Mouse (Mus musculus) limb, embryonic 11.5 days (tissue): ENCODE measurements around the gene Gbp10. TPM values are rescaled to one million over a fixed set of nuclear protein-coding genes. Genes with fewer than 3 reads are reported as not detected.
"Not testable (repeated sequence)": the region's sequence is repeated elsewhere in the genome, so short reads cannot be mapped to it uniquely, and the experiment has no call there.

ENCODE experiments used
- ATAC-seq: fragments of 200-750 bp; cut with Nextera tagmentation; 2 replicates; pipeline ENCODE4 v1.8.0; 2017; ENCODE audit warnings: low read depth; ENCODE audit not compliant: insufficient number of reproducible peaks, low FRiP score, low TSS enrichment
- DNase-seq: peaks from one replicate; pipeline ENCODE4 v3.0.0-alpha.2; 2015; ENCODE audit warnings: low spot score
- H3K27ac ChIP-seq: fragments of 300-500 bp; sonication (generic); replicated peaks from 2 replicates; pipeline ENCODE4 v1.5.1; 2014; ENCODE audit warnings: low read depth, mild to moderate bottlenecking, low read length
- H3K27me3 ChIP-seq: fragments of 300-500 bp; sonication (generic); 2 replicates; pipeline ENCODE4 v1.6.1; 2014; ENCODE audit warnings: mild to moderate bottlenecking, low read length, mixed read lengths; ENCODE audit not compliant: control insufficient read depth, insufficient read depth
- H3K36me3 ChIP-seq: fragments of 300-500 bp; sonication (generic); 2 replicates; pipeline ENCODE4 v1.6.1; 2014; ENCODE audit warnings: mild to moderate bottlenecking, low read length, moderate library complexity, mixed read lengths; ENCODE audit not compliant: control insufficient read depth, insufficient read depth
- H3K4me1 ChIP-seq: fragments of 300-500 bp; sonication (generic); 2 replicates; pipeline ENCODE4 v1.6.1; 2014; ENCODE audit warnings: low read length, mixed read lengths; ENCODE audit not compliant: control insufficient read depth, insufficient read depth
- H3K4me2 ChIP-seq: fragments of 300-500 bp; sonication (generic); 2 replicates; pipeline ENCODE4 v1.6.1; 2014; ENCODE audit warnings: low read depth, mild to moderate bottlenecking, moderate library complexity; ENCODE audit not compliant: severe bottlenecking
- H3K4me3 ChIP-seq: fragments of 300-500 bp; sonication (generic); 2 replicates; pipeline ENCODE4 v1.5.1; 2014; ENCODE audit warnings: low read depth, low read length
- H3K9ac ChIP-seq: fragments of 300-500 bp; sonication (generic); 2 replicates; pipeline ENCODE4 v1.6.1; 2014; ENCODE audit warnings: mild to moderate bottlenecking, low read length
- H3K9me3 ChIP-seq: fragments of 300-500 bp; sonication (generic); 2 replicates; pipeline ENCODE4 v1.6.1; 2016; ENCODE audit warnings: low read length; ENCODE audit not compliant: control insufficient read depth
- WGBS: fragments of 180-500 bp; shearing (Covaris S2); extraction: QIAGEN DNeasy Blood & Tissue Kit; methylation state at CpG from one replicate; pipeline ENCODE4 v1.1.7; 2014; 5-methylcytosine and 5-hydroxymethylcytosine counted together
- polyA plus RNA-seq: library from polyadenylated mRNA; unstranded; fragments of >200 nt; fragmentation: Nextera tagmentation; extraction: Ambion mirVana; gene quantifications from 2 replicates; pipeline ENCODE4 v1.2.1, GENCODE M21; 2014

Gbp10 gene
- polyA plus RNA-seq = not detected in 2 replicates

DNA sequence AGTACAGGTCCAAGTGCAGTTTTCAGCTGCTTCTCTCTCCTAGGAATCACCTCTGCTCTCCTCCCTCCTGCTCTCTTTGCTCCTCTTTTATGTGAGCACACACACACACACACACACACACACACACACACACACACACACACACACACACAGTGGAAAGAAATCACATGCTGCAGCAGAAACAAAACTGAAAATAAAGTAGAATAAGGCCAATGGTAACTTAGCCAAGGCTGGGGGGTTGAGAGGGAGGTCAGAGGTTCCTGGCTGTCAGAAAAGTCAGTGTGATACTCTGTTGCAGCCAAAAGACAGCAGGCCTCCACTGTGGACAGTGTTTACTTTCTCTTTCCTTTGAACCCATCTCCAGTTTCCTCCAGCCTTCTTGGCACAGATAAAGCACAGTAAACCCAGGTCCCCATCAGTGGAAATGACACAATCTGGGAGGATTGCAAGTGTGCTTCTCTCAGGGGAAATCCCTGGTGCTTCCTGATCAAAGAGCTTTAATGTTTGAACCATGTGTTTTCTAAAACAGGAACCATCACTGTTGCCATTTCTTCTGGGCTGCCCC lies at the start of gene Gbp10:
Gbp10 (minus strand) TSS at position 51 of the 565 bp plus-strand sequence.
- not testable (repeated sequence) for H3K4me1 ChIP-seq, H3K27me3 ChIP-seq, H3K36me3 ChIP-seq, H3K9ac ChIP-seq, DNase-seq, H3K4me3 ChIP-seq, H3K4me2 ChIP-seq, H3K9me3 ChIP-seq, H3K27ac ChIP-seq, ATAC-seq

DNA sequence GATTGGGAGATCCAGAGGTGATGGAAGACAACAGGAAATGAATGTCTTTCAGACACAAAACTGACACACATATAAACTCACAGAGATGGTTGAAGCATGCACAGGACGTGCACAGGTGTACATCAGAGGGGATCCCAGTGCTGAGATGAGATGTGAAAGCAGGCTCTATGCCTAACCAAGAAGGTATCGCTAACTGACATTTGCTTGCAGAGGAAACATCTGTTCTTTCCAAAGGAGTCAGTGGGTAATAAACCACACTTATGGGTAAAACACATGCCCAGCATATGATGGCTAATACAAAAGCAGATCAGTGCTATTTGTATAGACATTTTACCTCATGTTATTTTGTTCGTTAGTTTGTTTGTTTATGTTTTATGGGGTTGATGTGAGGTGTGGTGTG lies 21.3 kb upstream of the Gbp10 start:
- H3K9ac ChIP-seq, H3K4me2 ChIP-seq, H3K4me3 ChIP-seq, H3K4me1 ChIP-seq, H3K27ac ChIP-seq, H3K9me3 ChIP-seq, DNase-seq, H3K27me3 ChIP-seq, H3K36me3 ChIP-seq, ATAC-seq: not testable (repeated sequence)
- WGBS = no CpG with 5 or more reads among the region's 3 CpGs

DNA sequence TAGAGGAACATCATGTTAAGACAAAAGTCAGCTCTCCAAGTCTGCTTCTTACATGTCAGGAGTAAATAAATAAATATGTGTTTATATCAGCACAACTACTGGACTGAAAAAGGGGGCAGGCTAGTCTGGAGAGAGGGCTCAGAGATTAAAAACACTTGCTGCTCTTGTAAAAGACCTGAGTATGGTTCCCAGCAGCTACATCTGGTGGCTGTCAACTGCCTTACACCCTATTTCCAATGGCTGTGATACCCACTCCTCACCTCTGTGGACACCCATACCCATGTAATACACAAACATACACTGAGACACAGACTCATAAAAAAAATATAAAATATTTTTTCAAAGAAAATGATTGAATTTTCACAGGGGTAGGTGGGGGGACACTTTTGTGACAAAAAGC lies 13.2 kb upstream of the Gbp10 start:
- ATAC-seq (no peak), DNase-seq (no peak)
- H3K9me3 ChIP-seq = no peaks in the 10 kb centered on the region
- H3K4me1 ChIP-seq = no peaks in the 10 kb centered on the region
- no peak overlapping the region for H3K4me3 ChIP-seq
- no peaks in the 10 kb centered on the region for H3K27me3 ChIP-seq
- H3K9ac ChIP-seq = no peak overlapping the region
- H3K36me3 ChIP-seq = no peaks in the 10 kb centered on the region
- H3K4me2 ChIP-seq = no peak overlapping the region
- no peak overlapping the region for H3K27ac ChIP-seq

DNA sequence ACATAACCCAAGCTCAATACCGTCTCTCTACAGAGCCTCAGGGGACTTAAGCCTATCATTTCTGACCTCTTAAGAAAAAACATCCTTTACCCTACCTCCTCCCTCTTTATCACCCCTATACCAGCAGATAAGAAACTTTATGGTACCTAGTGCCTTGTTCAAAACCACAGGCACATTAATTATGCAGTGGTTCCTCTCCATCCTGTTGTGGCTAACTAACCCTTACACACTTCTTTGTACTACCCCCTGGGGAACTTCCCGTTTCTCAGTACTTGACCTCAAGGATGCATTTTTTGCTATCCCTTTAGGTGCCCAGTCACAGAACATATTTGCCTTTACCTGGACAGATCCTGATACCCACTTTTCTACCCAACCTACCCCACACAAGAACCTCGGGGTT lies 5.4 kb upstream of the Gbp10 start:
- H3K4me3 ChIP-seq, ATAC-seq, DNase-seq, H3K9me3 ChIP-seq, H3K27me3 ChIP-seq, H3K9ac ChIP-seq, H3K27ac ChIP-seq, H3K4me2 ChIP-seq, H3K36me3 ChIP-seq, H3K4me1 ChIP-seq: not testable (repeated sequence)
- WGBS = 87% methylated on average over 3 of the region's 3 CpGs

DNA sequence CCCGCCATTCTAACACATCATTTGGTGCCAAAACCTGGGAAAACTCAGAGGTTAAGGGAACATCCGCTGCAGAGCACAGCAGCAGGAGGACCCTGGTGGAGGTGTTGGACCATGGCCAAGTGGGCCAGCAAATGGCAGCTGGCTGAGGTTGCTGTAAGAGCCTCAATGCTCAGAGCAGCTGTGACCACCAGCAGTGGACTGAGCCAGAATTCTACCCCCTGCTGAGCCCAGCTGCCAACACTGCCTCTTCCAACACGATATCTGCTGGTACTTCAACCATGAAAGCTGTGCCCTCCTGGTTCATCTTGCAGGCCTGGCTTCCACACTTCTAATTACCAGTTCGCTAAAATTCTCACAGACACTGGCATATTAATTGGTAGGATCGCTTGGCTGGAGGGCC lies 1.6 kb upstream of the Gbp10 start:
- not testable (repeated sequence) for H3K4me1 ChIP-seq, ATAC-seq, H3K36me3 ChIP-seq, H3K9ac ChIP-seq, H3K4me2 ChIP-seq, H3K27ac ChIP-seq, DNase-seq, H3K9me3 ChIP-seq, H3K4me3 ChIP-seq, H3K27me3 ChIP-seq
- 86% methylated on average over 5 of the region's 5 CpGs for WGBS

DNA sequence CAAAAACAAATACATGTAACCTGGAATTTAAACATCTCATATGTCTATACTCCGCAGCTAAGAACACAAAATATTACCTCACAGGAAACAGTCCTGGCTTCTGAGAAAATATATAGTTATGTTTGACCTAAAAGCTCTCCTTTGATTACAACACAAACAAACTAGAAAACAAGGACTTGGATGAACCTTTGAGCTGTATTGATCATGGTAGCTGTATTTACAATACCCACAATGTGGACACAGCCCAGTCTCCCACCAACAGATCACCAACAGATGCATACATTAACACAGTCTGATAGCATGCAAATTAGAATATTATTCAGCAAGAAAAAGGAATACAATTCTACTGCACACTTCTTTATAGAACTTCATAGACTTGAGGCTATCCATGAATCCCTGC lies 931 bp downstream of the Gbp10 start:
- WGBS = 89% methylated on average over 1 of the region's 1 CpGs
- not testable (repeated sequence) for DNase-seq, H3K27ac ChIP-seq, H3K4me1 ChIP-seq, H3K36me3 ChIP-seq, H3K4me2 ChIP-seq, H3K9me3 ChIP-seq, H3K4me3 ChIP-seq, H3K9ac ChIP-seq, ATAC-seq, H3K27me3 ChIP-seq

DNA sequence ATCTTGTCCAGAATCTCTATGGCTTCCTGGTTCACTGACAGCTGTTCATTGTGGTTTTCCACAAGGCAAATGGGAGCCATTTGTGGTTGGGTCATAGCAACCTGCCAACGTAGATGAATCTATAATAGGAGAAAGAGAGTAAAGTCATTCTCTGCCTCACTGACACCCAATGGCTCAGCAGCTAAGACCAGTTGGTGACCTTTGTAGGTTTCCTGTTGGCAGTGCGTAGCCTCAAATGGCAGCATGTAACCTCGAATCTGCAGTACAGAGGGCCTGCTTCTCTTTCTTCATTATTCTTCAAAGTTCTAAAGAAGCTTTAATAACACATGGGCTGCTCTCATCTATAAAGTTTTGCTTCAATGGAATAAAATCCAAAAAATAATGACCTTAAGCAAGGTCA lies 3.3 kb downstream of the Gbp10 start:
- not testable (repeated sequence) for DNase-seq, H3K4me1 ChIP-seq, H3K36me3 ChIP-seq, H3K27me3 ChIP-seq, H3K27ac ChIP-seq, ATAC-seq, H3K4me2 ChIP-seq, H3K4me3 ChIP-seq, H3K9me3 ChIP-seq, H3K9ac ChIP-seq
- WGBS = 81% methylated on average over 3 of the region's 3 CpGs

DNA sequence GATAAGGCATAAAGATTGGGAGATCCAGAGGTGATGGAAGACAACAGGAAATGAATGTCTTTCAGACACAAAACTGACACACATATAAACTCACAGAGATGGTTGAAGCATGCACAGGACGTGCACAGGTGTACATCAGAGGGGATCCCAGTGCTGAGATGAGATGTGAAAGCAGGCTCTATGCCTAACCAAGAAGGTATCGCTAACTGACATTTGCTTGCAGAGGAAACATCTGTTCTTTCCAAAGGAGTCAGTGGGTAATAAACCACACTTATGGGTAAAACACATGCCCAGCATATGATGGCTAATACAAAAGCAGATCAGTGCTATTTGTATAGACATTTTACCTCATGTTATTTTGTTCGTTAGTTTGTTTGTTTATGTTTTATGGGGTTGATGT lies 30.4 kb downstream of the Gbp10 start:
- DNase-seq, H3K27me3 ChIP-seq, H3K36me3 ChIP-seq, ATAC-seq, H3K4me2 ChIP-seq, H3K9me3 ChIP-seq, H3K9ac ChIP-seq, H3K4me1 ChIP-seq, H3K27ac ChIP-seq, H3K4me3 ChIP-seq: not testable (repeated sequence)
- WGBS = no CpG with 5 or more reads among the region's 3 CpGs

- H3K27me3 ChIP-seq, H3K9me3 ChIP-seq, H3K4me2 ChIP-seq, ATAC-seq, H3K27ac ChIP-seq, DNase-seq, H3K36me3 ChIP-seq, H3K4me3 ChIP-seq, H3K9ac ChIP-seq, H3K4me1 ChIP-seq: not testable (repeated sequence)
- WGBS = 95% methylated on average over 4 of the region's 4 CpGs
These were observed 38.5 kb downstream of the Gbp10 start for GRCm38 (mm10) chr5:105200791-105201355.
